Mouse (Mus musculus): ENCODE measurements around the gene Dcaf6.
A peak's percentile ranks its signal among the peaks of the same experiment; 100 is the strongest.
"Not testable (repeated sequence)": the region's sequence is repeated elsewhere in the genome, so short reads cannot be mapped to it uniquely, and the experiment has no call there.

Dcaf6 gene

DNA sequence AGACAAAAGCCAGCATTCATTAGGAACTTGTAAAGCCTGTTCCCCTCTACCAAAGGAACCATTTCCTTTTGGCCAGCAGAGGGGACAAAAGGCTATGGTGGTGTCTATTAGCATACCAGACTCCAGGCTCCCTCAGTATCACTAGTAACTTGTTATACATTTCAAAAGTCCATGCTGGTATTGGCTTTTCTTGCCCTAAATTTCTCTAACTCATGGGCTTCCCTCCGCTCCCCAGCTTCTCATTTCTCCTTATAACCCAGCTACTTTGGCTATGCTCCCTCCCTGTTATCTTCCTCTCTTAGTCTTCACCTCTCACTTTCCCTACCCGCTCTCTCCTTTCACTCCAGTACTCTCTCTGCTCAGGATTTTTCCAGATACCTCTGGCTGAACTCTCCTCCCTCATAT, 63.9 kb downstream of the Dcaf6 start:
- DNase-seq = no peak

- no peak for DNase-seq
Observed at GRCm38 (mm10) chr1:165395940-165396339, 64.3 kb downstream of the Dcaf6 start.

- no peak for DNase-seq
Observed at GRCm38 (mm10) chr1:165394836-165395235, 65.4 kb downstream of the Dcaf6 start.

DNA sequence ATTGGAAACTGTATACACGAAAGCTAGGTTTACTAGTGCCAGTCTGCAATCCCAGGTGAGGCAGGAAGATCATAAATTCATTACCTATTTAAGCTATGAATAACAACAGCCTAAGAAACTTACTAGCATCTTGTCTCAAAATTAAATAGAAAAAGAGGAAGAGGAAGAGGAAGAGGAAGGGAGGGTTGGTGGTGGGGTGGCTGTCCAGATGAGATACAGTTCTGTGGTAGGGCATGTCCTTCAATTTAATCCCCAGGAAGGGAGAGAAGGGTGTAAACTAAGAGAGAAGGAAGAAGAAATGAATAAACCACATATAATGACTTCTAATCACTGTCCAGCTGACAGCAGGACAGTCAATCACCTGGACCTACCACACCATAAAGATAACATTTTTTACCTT, 67.2 kb downstream of the Dcaf6 start:
- DNase-seq = no peak

DNA sequence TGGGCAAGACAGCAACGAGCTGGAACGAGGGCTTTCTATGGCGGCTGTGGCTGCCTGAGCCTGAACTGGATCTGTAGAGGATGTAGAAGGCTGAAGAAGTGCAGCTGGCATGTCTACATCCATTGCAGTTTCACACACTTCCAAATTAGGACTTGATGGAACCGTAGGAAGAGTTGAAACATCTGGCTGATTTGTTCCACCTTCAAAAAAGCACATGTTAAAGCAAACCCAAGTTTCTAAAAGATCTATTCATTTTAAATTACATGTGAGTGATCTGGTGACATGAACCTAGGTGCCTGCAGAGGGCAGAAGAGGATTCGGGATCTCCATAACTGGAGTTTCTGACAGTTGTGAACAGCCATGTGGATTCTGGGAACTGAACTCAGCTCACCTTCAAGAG, 71.6 kb downstream of the Dcaf6 start:
- no peak for DNase-seq

- no peak for DNase-seq
Observed at GRCm38 (mm10) chr1:165386525-165386923, 73.8 kb downstream of the Dcaf6 start.

DNA sequence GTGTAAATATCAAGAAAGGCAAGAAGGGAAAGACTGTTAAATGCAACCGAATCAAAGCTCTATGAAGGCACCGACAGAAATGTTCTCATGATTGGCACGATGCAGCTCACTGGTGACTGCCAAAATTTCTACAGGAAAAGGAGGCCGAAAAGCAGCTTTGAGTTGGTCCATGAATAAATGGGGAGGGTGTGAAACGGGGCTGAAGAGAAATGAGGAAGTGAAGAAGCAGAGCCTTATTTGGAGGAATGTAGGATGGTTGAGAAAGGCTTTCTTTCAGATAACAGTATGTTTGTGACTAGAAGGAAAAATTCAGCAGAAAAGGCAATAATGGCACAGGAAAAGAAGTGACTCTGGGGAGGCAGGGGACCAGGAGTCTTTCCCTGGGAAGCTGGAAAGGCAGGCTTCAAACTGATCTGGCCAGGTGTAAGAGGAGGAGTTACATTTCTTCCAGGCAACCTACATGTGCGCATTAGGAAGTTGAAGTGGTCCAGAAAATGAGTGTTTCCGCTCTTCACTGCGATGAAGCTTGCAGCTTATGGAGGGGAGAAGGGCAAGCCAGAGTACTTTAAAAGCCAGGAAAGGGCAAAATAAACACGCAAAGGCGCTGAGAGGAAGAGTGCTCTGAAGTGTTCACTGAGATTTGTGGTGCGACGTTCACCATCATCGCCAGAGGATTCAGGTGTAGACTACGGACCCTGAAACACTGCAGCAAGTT, 74.3 kb downstream of the Dcaf6 start:
- no peak for DNase-seq

DNA sequence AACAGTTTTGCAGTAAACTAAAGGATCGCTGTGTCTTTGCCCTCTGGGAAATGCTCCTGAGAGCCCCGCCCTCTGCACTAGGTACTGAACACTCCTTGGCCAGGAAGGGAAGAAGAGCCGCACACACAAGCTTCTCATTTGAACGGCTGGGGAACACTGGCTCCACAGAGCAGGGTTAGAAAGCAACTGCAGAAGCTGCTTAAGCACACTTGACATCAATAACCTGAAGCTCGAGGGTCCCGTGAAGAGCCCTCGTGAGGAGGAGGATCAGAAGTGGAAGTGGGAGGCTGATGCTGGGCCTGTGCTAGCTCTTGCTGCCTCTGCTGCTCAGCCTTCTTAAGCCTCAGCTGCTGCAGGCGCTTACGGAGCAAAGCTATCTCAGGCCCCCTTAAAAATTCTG, 86.4 kb downstream of the Dcaf6 start:
- DNase-seq = peak; percentile 64

DNA sequence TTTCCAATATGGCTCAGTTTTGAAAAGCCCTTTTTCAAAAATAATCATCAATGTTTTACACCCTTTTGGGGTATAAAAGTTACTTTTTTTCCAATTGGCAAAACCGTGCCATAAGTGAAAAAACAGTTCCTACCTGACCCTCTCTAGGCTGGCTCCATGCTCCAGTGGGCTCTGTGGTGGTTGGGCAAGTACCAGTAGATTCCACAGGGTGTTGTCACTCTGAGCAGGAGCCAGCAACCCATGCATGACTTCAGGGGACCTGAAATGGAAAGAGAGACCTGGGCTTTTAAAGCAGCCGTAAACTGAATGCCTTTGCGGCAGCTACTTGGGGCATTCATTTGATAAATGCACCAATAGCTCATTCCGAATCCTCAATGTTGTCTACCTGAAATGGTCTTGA, 89.3 kb downstream of the Dcaf6 start:
- no peak for DNase-seq

- DNase-seq = no peak
Observed at GRCm38 (mm10) chr1:165365057-165365456, 95.2 kb downstream of the Dcaf6 start.

- no peak for DNase-seq
Observed at GRCm38 (mm10) chr1:165363271-165363670, 97.0 kb downstream of the Dcaf6 start.

GRCm38 (mm10) chr1:165356347-165356746, 103.9 kb downstream of the Dcaf6 start:
- no peak for DNase-seq

DNA sequence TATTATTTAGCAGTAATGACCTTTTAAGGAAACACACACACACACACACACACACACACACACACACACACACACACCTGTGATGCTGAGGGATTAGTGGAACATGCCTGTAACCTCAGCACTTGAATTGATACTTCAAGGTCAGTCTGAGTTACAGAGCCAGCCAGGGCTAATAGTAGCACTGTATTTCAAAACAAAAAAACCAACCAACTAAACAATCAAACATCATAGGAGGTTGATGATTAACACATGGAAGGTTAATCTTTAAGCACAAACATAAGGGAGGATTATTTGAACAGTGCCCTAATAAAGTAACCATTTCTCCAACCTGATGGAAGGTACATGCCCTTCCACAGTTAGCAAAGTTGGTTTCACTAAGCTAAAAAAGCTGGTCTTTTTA, 111.6 kb downstream of the Dcaf6 start:
- no peak for DNase-seq

DNA sequence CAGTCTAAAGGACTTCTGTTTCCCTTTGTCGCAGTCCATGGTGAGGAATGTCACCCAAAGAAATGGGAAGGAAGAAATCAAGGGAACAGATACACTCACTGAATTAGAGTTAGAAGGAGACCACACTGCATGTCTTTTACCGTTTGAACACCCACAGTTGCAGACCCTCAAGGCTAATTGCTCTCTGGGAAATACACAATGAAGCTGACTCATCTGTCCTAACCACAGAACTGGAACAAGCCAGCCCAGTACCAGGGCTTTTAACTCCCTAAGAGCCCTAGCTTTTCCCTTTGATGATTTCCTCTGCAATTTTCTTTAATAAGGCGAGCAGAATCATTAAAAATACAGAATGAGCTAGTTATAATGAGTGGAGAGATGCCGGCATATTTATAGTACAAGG, 115.8 kb downstream of the Dcaf6 start:
- DNase-seq = no peak

- DNase-seq = no peak
Observed at GRCm38 (mm10) chr1:165342126-165342525, 118.1 kb downstream of the Dcaf6 start.

- DNase-seq = no peak
Observed at GRCm38 (mm10) chr1:165332797-165333196, 127.5 kb downstream of the Dcaf6 start.

DNA sequence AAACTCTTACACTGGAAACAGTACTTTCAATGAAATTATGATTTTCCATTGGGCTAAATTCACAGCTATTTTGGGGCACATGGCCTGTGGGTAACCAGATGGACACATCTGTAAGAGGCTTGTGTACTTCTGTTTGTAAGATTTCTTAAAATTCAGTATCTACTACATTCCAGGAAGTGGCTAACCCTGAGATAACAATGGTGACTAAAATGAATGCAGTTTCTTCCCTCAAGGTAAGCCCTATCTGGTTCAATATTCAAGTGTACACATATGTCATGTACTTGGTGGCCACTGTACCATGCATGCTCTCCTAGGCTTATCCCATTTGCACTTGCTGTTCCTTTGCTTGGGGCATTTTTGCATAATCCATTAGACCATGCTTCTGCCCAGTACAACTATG, 129.4 kb downstream of the Dcaf6 start:
- no peak for DNase-seq

GRCm38 (mm10) chr1:165328384-165329289, 131.6 kb downstream of the Dcaf6 start:
- not testable (repeated sequence) for DNase-seq

GRCm38 (mm10) chr1:165327831-165328230, 132.4 kb downstream of the Dcaf6 start:
- DNase-seq = no peak

GRCm38 (mm10) chr1:165327370-165327769, 132.9 kb downstream of the Dcaf6 start:
- no peak for DNase-seq

DNA sequence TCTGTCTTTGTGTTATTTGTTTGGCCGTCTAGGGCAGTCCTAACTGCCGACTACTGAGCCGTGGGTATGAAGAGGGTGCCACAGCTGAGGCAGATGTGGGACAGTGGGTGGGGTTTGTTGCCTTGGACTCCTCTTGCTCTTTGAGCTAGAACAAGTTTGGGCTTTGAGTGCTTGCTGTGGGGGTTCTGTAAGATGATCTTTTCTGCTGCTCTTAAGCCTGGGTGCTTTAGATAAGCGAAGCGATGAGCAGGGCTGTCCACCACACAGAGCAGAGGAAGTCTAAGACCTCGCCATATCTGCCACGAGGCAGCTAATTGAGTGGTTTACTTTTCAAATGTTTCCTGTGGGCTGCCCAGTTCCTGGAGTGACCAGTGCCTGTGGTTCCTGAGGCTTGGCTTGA, 137.3 kb downstream of the Dcaf6 start:
- DNase-seq = no peak

GRCm38 (mm10) chr1:165321891-165322290, 138.4 kb downstream of the Dcaf6 start:
- DNase-seq = peak; percentile 92

- DNase-seq = peak; percentile 97
Observed at GRCm38 (mm10) chr1:165321393-165321861, 138.8 kb downstream of the Dcaf6 start.

Measured in heart, adult 11 months (tissue).